Mouse (Mus musculus) liver, postnatal 0 days (tissue): ENCODE measurements around the gene Lamc1.

Source experiments
- CTCF ChIP-seq: sonication (generic); IDR thresholded peaks from 2 replicates; pipeline ENCODE4 v1.5.1; 2016; ENCODE audit warnings: antibody characterized with exemption, low read depth
- EP300 ChIP-seq: IDR thresholded peaks from 2 replicates; pipeline ENCODE4 v1.6.1; 2016; ENCODE audit warnings: antibody characterized with exemption, low read depth, mild to moderate bottlenecking

DNA sequence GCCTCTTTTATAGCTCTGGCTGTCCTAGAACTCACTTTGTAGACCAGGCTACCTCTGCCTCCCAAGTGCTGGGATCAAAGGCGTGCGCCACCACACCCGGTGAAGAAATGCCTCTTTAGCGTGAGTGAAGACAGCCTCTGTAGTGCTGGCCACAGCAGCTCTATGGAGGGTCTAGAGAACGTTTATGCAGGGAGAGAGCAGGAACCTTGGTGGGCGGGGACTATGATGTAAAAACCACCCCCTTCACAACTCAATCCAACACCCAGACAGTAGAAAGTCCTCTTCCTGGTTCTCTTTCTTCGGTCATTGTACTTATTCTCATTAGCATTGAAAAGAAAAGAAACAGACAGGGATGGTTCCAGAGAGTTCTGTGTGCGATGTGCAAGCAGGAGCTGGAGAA, 105.5 kb downstream of the Lamc1 start:
- TF ChIP-seq CTCF (no peak), EP300 (no peak)
